Mouse (Mus musculus) limb, embryonic 13.5 days (tissue): ENCODE results near the gene Smu1. TPM values are rescaled to one million over a fixed set of nuclear protein-coding genes. Genes with fewer than 3 reads are reported as not detected.

ENCODE experiments used
- ATAC-seq: fragments of 200-750 bp; cut with Nextera tagmentation; 2 replicates; pipeline ENCODE4 v1.8.0; 2017; ENCODE audit warnings: low read depth, moderate number of reproducible peaks, moderate TSS enrichment; ENCODE audit not compliant: low FRiP score
- H3K27ac ChIP-seq: fragments of 300-500 bp; sonication (generic); 2 replicates; pipeline ENCODE4 v1.5.1; 2015; ENCODE audit warnings: inconsistent platforms, mild to moderate bottlenecking, moderate library complexity
- H3K27me3 ChIP-seq: fragments of 300-500 bp; sonication (generic); 2 replicates; pipeline ENCODE4 v1.6.1; 2015; ENCODE audit warnings: mild to moderate bottlenecking, inconsistent platforms
- H3K36me3 ChIP-seq: fragments of 300-500 bp; sonication (generic); 2 replicates; pipeline ENCODE4 v1.6.1; 2015; ENCODE audit warnings: inconsistent platforms, mild to moderate bottlenecking, moderate library complexity
- H3K4me1 ChIP-seq: fragments of 300-500 bp; sonication (generic); 2 replicates; pipeline ENCODE4 v1.6.1; 2015; ENCODE audit warnings: inconsistent platforms
- H3K4me2 ChIP-seq: fragments of 300-500 bp; sonication (generic); replicated peaks from 2 replicates; pipeline ENCODE4 v1.6.1; 2015; ENCODE audit warnings: inconsistent platforms, mild to moderate bottlenecking, moderate library complexity
- H3K4me3 ChIP-seq: fragments of 300-500 bp; sonication (generic); 2 replicates; pipeline ENCODE4 v1.5.1; 2015; ENCODE audit warnings: moderate library complexity, mild to moderate bottlenecking, inconsistent platforms
- H3K9ac ChIP-seq: fragments of 300-500 bp; sonication (generic); 2 replicates; pipeline ENCODE4 v1.6.1; 2015; ENCODE audit warnings: mild to moderate bottlenecking, inconsistent platforms
- H3K9me3 ChIP-seq: fragments of 300-500 bp; sonication (generic); 2 replicates; pipeline ENCODE4 v1.6.1; 2016; ENCODE audit warnings: inconsistent platforms
- WGBS: fragments of 180-500 bp; shearing (Covaris S2); methylation state at CpG from one replicate; pipeline ENCODE4 v1.1.7; 2015; 5-methylcytosine and 5-hydroxymethylcytosine counted together
- microRNA counts: library from miRNA; unstranded; fragments of <30 nt; microRNA quantifications from one replicate; lab custom pipeline; 2016
- microRNA-seq: library from miRNA; unstranded; fragments of <30 nt; microRNA quantifications from one replicate; pipeline ENCODE4, GENCODE M21; 2016
- polyA plus RNA-seq: library from polyadenylated mRNA; unstranded; fragments of >200 nt; fragmentation: Nextera tagmentation; extraction: Ambion mirVana; gene quantifications from 2 replicates; pipeline ENCODE4 v1.2.1, GENCODE M21; 2015

Smu1 gene
- polyA plus RNA-seq, 1 experiment from 2014 or later: 160 TPM

GRCm38 (mm10) chr4:40697059-40697458, 60.7 kb downstream of the Smu1 start:
- H3K4me2 ChIP-seq: no peak overlapping the region
- no peak for ATAC-seq
- H3K4me1 ChIP-seq: peaks cover 5% of the 10 kb centered on the region
- WGBS: 81% methylated on average over 7 of the region's 7 CpGs
- peaks cover 47% of the 10 kb centered on the region for H3K36me3 ChIP-seq
- H3K9me3 ChIP-seq: no peaks in the 10 kb centered on the region
- H3K9ac ChIP-seq: no peak overlapping the region
- no peak overlapping the region for H3K27ac ChIP-seq
- no peaks in the 10 kb centered on the region for H3K27me3 ChIP-seq
- no peak overlapping the region for H3K4me3 ChIP-seq

- Histone ChIP-seq H3K4me1 (peaks cover 9% of the 10 kb centered on the region), H3K4me3 (no peak overlapping the region), H3K36me3 (peaks cover 74% of the 10 kb centered on the region), H3K27ac (peak overlapping the region; percentile 48; the same call in 1 of the 2 replicates), H3K27me3 (no peaks in the 10 kb centered on the region), H3K9ac (peak overlapping the region; percentile 31; the same call in 1 of the 2 replicates), H3K4me2 (no peak overlapping the region), H3K9me3 (no peaks in the 10 kb centered on the region)
- 33% methylated on average over 11 of the region's 11 CpGs for WGBS
- ATAC-seq: peak; percentile 68; the same call in 1 of the 2 replicates
Measured at GRCm38 (mm10) chr4:40691100-40691499, 66.6 kb downstream of the Smu1 start.

MicroRNAs encoded within 50 kb of the gene (microRNA counts, 519-probe panel; counts per million panel counts)
- microRNA mmu-miR-207 (lab: Ali Mortazavi, UCI): not detected

Small RNA genes within 50 kb of the gene (microRNA-seq; reads per million reads assigned to microRNA genes)
- gene Mir207: not detected

Other genes starting within 250 kb of the Smu1 start
- 35.2 and 36.2 TPM in 2 replicates for gene Aptx, start 54.7 kb downstream of the Smu1 start, polyA plus RNA-seq
- 449 and 469 TPM in 2 replicates for gene Dnaja1, start 35.8 kb downstream of the Smu1 start, polyA plus RNA-seq
- gene B4galt1, start 96.1 kb upstream of the Smu1 start, polyA plus RNA-seq: 40.5 and 41.2 TPM in 2 replicates
- gene Spink4, start 162.1 kb upstream of the Smu1 start, polyA plus RNA-seq: not detected in 2 replicates
- 205 and 213 TPM in 2 replicates for gene Bag1, start 190.4 kb upstream of the Smu1 start, polyA plus RNA-seq
- gene Chmp5, start 190.5 kb upstream of the Smu1 start, polyA plus RNA-seq: 111 and 112 TPM in 2 replicates
- gene Nfx1, start 213.0 kb upstream of the Smu1 start, polyA plus RNA-seq: 99.0 and 106 TPM in 2 replicates